ENCODE assay signal across 14 mouse cellular contexts in the genomic region with DNA sequence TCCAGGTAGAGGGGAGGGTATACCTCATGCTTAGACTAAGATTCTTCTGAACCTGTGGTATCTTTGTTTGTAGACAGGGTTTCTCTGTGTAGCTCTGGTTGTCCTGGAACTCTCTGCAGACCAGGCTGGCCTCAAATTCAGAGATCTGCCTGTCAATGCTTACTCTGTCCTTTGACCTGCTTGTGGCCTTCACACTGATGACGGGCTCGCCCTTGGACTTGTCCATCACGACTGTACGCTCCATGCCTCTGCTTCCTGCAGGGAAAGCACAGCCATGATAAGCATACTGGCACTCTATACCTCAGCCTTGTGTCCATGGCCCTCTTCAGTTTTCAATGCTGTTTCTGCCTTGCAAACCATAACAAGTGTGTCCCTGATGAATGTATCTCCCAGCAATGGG.
"Had no signal": no experiment of that assay in that cellular context is flagged by ENCODE, and none has a peak within 500 bp of the region (broad histone marks: within the 10 kb centered on the region; RNA-seq: fewer than 3 reads in every experiment).

No protein-coding gene starts in this region.

- H3K27me3 ChIP-seq: midbrain, embryonic 12.5 days; neural tube, embryonic 12.5 days; stomach, embryonic 15.5 days had no signal

- H3K4me1 ChIP-seq: midbrain, embryonic 10.5 days; midbrain, embryonic 12.5 days; neural tube, embryonic 12.5 days; stomach, embryonic 15.5 days had no signal

- H3K9me3 ChIP-seq: midbrain, embryonic 10.5 days; midbrain, embryonic 12.5 days; neural tube, embryonic 12.5 days; stomach, embryonic 15.5 days had no signal

- H3K27ac ChIP-seq: midbrain, embryonic 10.5 days; midbrain, embryonic 12.5 days; neural tube, embryonic 12.5 days; stomach, embryonic 15.5 days; stomach, postnatal 0 days had no signal

- DNase-seq: lung, adult 18-20 months; lung, embryonic 14.5 days; lung, postnatal 10 days; lung, postnatal 4 days; midbrain, embryonic 14.5 days; right cerebral cortex, postnatal 14 days; thymus, adult 2 months; thymus, postnatal 25 days; thymus, postnatal 4 days had no signal

- H3K4me3 ChIP-seq: midbrain, embryonic 10.5 days; midbrain, embryonic 12.5 days; neural tube, embryonic 12.5 days; stomach, embryonic 15.5 days had no signal

- H3K4me2 ChIP-seq: lung, embryonic 14.5 days; midbrain, embryonic 12.5 days; neural tube, embryonic 12.5 days; stomach, embryonic 15.5 days had no signal
